Mouse (Mus musculus) frontal cortex, postnatal 25 days (tissue): ENCODE data around the gene Mad2l1bp.

Experiments used
- DNase-seq, 2 experiments: peaks; one replicate each; pipeline ENCODE4 v3.0.0; 2022; ENCODE audit warnings: low spot score in 2 of 2

Mad2l1bp gene

DNA sequence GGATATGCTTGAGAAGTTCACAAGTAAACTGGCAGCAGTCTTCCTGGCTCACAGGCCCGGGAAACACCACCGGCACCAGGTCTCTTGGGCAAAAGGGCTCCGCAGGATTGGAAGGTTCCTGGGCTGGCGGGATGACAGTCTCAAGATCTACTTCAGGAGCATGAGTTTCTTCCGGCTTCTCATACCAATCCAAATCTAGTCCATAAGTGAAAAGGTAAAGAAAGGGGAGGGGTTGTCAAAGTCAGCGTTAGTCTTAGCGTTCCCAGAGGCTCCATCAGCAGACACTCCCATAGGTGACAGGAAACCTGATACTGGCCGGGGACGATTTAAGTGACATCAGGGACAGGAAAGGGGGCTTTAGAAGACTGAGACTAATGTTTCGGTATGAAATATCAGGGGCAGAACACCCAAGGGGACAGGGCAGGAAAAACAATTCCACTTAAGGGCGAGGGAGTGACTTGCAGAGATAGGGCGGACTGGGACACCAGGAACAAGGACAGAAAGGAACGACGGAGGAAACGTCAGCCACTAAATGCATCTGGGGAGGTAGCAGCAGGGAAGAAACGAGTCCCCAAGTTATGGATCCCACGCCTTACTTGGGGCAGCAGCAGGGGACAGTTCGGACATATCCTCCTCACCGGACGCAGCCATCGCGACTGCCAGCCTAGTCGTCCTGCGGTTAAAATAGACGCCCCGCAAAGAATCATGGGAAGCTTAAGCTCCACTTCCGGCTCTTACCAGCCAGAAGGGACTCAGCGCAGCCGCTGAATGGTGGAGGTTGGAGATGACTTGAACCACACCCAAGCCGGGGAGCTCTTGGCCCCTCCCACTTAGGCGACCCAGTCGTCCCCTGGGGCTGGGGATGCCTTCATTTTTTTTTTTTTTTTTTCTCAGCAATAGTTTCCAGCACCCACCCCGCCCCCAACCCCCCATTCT, at the start of gene Mad2l1bp:
Gene Mad2l1bp, minus strand, starts transcription at position 707 of the 936 bp plus-strand sequence.
- peak; percentile 70 to 74 for DNase-seq

DNA sequence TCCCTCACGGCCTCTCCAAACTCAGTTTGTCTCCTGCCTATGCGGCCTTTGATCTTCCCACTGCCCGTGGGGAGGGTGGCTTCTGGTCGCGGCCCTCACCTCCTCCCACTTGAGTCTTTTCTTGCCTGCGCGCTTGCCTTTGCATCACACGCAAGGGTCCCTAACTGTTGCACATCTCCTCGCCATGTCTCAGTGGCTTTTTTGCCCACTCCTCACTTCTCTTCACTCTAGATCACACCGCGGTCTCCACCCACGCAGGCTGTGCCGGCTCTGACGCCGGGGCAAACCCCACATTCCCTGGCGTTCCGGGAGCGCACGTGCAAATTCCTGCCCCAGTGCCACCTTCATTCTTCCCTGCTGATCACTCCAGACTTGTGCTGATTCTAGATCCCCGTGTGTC, 49.7 kb upstream of the Mad2l1bp start:
- peak in 1 of 2 experiments; percentile 24 for DNase-seq

DNA sequence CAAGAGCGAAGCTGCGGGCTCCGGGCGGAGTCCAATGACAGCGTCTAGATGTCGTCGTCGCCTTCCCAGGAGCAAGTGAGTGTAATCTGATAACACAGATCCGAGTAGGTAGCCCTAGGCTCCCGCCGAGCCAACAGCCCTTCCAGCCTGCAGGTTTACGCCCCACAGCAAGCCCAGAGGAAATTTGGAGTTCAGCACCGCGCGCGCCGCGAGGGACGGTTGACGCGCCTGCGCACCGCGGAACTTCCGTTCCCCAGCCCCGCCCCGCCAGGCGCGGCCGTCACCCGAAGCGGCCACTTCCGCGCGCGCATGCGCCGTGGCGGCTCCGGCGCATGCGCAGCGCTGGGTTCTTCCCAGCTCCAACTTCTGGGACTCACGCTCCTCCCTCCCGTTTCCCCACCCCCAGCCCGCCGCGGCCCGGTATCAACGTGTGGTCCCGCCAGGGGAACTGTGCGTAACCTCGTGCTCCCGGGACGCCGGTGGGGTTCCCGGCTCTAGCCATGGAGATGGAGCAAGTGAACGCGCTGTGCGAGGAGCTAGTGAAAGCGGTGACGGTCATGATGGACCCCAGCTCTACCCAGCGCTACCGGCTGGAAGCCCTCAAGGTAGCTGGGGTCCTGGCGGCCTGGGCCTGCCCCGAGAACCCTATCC, 49.2 kb upstream of the Mad2l1bp start, which contains the start of the genes Polh and Xpo5:
Gene Polh, minus strand, starts transcription at position 225 of the 651 bp plus-strand sequence.
Gene Xpo5, plus strand, starts transcription at position 362 of the 651 bp plus-strand sequence.
- peak; percentile 80 to 84 for DNase-seq

DNA sequence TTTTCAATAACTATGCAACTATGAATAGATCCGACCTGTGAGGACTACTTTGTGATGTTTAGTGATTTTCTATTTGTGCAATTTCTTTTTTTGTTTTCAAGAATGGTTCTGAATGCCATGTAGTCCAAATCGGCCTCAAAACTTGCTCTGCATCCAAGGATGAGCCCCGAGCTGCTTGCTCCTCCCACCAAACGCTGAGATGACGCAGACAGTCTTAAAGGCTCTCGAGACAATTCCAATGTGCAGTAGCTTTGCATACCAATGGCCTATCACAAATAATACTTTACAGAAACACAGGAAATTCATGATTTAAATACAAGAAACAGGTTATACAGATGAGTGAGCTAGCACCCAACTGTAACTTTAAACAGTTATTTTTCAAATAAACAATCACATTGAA, 47.8 kb upstream of the Mad2l1bp start:
- DNase-seq = no peak

DNA sequence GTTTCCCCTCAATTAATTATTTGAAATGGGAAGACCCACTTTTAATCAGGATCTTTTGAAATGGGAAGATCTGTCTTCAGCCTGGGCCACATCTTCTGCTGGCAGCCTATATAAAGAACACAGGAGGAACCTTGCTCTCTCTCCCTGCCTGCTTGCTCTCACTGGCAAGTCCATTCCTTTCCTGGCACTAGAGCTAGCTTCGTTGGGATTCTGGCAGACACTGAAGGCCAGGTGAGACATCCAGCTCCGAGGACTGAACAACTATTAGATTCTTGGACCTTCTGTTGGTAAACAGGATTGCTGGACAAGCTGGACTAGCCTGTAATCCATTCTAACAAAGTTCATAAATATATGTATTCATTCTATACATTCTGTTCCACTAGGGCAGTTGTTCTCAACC, 35.5 kb upstream of the Mad2l1bp start:
- no peak for DNase-seq

DNA sequence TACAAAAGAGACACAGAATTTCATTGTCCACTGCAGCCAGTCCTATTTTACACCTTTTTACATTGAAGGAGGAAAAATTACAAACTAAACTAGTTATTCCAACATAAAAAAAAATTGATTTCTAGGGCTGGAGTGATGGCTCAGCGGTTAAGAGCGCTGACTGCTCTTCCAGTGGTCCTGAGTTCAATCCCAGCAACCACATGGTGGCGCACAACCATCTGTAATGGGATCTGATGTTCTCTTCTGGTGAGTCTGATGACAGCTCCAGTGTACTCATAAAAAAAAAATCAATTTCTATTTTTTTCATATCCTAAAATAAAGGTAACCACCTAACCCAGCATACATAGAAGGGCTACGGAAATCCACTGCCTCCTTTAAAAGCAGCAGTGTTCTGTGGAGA, 28.9 kb upstream of the Mad2l1bp start:
- no peak for DNase-seq

DNA sequence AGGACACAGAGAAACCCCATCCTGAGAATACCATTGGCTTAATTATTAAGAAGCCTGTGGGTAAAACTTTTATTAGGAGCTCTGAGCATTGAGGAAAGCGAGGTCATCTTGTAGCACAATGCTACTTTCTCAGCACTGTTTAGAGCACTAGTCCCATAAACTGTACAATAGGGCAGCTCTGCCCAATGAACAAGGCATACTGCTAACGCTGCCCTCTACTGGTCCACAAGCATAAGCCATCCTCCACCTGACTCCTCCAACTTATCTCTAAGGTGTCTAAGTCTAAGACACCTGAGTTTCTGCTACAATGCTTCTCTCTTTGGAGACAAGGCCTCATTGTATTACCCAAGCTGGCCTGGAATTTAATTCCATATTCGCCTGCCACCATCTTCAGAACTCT, 17.2 kb upstream of the Mad2l1bp start:
- DNase-seq = no peak

DNA sequence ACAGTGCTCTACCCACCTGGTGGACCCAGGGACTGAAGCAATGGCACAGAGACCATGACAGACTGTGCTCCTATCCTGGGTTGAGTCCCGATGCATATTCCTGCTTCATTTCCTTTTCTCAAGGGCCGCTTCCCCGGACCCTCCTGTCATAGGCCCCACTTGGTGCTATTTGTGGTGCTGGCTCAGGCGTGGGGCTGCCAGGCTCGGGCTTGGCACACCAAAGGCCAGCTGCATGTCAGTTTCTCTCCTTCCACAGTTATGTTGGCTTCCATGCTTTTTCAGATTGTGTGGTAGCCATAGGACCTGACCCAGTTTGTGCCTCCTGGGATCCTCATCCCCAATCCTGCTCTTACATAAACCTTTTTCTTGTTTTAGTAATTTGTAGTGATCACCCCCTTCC, 15.4 kb upstream of the Mad2l1bp start:
- no peak for DNase-seq

DNA sequence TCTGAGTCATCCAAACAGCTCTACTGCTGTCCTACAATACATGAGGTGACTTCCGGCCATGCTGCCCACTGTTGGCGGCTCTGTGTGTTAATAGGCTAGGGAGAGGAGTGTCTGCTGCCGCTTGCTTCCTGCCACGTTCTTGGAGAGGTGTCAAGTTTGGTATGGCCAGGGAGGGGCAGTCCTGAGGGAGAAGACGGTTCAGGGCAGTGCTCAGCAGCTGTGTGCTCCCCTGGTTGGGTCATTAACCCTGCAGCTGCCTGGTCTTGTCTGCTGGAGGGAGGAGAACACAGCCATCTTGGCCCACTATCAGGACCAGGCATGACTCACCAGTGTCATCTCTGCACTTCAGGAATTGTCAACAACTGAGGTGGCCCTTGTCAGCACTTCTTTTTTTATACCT, 15.0 kb upstream of the Mad2l1bp start:
- DNase-seq = no peak

DNA sequence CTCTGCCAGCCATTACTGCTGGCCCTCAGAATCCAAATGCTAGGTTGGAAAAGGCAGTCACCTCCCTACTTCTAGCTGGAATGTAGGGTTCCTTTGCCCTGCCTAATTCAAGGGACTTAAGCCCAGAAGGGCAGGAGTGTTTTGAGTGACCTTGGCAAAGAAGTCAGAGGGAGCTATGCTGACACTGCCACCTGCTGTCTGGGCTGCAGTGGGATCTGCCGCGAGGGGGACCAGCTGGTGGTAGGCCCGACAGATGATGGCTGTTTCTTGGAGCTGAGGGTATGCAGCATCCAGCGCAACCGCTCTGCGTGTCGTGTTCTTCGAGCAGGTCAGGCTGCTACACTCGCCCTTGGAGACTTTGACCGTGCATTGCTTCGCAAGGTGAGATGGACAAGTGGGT, 13.7 kb upstream of the Mad2l1bp start:
- no peak for DNase-seq

DNA sequence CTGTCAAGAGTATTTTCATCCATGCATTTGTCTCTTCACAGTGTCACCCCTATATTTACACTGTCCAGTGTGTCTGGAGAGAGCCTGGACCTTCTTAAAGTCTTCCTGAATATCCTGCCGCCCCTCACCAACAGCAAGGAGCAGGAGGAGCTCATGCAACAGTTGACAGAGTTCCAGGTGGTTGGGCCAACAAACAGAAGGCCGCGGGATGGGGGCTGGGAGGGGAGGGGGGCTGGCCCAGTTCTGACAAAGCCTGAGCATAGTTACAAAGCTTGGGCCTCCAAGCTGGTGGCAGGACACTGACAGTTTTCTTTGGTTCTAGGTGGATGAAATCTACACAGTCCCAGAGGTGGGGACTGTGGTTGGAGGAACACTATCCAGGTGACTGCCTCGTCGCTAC, 12.9 kb upstream of the Mad2l1bp start:
- DNase-seq = no peak

DNA sequence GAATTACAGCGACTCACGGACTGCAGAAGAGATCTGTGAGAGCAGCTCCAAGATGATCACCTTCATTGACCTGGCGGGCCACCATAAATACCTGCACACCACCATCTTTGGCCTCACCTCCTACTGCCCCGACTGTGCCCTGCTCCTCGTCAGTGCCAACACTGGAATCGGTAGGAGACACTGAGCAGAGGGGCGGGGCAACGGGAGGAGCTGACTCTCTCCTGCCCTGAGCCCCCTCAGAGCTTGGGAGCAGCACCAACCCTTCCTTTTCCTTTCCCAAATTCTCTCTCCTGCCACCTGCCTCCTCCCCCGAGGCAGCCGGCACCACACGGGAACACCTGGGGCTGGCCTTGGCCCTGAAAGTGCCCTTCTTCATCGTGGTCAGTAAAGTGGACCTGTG, 12.1 kb upstream of the Mad2l1bp start:
- DNase-seq = no peak

DNA sequence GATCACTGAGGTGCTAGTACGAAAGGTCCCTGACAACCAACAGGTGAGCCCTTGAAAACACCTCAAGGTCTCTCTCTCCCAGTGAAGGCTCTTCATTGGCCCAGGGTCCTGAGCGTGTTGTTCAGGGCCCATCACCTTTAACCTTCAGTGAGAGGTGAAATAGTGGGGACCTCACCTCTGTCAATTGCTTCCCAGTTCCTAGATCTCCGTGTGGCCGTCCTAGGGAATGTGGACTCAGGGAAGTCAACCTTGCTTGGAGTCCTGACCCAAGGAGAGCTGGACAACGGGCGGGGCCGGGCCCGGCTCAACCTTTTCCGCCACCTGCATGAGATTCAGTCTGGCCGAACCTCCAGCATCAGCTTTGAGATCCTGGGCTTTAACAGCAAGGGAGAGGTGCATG, 11.4 kb upstream of the Mad2l1bp start:
- no peak for DNase-seq

DNA sequence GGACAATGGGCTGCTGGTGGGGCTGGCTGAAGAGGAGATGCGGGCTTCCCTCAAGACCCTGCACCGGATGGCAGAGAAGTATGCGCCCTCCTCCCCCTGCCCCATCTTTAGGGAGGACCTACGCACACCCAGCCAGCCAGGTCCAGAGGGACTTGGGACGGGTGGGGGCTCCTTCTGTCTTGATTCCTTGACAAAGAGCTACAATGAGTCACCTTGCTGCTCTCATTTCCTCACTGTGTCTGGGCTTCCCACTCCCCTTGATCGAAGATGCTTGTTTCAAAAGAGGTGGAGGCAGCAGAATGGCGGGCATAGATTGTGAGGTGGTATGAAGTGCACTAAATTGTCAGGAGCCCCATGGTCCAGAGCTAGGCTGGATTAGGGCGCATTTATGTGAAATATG, 10.9 kb upstream of the Mad2l1bp start:
- DNase-seq = no peak

DNA sequence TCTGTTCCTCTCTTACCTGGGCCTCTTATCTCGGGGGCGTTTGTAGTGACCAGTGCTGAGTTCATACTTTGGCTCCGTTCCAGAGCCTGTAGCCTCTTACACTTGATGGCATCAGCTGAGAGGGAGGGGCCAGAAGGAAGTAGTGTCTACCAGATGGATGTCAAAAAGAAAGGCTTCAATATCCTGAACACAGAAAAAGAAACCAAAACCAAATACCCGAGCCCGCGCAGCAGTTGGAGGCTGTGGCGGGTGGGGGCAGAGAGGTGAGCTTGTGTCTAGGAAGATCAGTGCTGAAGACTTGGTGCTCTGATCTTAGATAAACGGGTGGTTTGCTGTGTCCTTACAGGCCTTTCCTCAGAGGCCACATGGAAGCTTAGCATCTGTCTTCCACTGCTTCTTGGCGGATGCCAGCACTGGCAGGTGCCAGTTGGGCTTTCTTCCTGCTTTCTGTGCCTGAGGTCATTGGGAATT, 9.6 kb upstream of the Mad2l1bp start:
- no peak for DNase-seq

DNA sequence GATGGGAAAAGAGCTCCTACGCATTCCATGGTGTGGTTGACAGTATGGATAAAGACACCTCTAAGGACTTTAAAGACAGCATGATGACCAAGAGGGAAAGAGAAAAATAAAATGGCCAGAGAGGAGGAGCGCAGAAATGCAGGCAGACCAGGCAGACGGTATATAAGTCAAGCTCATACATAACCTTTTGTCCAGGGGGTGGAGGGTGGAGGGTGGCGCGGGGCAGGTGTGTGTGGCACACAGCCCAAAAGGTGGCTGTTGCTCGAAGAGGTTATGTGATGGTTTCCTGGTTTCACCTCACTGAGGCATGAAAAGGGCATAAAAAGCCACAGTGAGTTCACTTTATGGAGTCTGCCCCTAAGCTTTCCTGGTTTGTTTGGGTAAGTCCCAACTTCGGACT, 9.2 kb upstream of the Mad2l1bp start:
- no peak for DNase-seq

DNA sequence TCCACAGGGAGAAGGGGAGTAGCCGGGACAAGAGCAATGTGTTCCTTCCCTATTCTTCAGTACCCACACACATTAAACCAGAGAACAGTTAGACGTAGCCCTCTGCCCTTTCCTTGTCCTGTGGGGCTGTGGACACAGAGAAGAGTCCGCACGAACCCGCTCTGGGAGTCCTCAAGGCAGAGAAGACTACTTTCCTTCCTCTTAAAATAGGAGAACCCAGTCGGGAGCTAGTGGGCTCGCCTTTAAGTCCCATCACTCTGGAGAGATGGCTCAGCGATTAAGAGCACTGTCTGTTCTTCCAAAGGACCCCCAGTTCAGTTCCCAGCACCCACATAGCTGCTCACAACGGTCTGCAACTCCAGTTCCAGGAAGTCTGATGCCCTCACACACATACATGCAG, 8.4 kb upstream of the Mad2l1bp start:
- no peak for DNase-seq

DNA sequence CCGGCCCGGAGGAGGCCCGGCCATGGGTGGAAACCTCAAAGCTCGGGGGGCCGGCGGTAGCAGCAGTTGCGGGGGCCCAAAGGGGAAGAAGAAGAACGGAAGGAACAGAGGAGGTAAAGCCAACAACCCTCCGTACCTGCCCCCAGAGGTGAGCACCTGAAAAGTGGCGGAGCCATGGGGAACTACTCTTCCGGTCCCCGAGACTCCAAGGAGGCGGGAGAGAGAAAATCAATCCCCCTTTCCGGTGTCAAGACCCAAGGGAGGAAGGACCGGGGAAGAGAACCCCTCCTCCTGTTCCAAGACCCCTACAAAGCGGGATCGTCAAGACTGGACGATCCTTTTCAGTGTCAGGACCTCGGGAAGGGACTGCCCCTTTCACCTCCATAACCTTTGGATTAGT, 7.8 kb upstream of the Mad2l1bp start:
- DNase-seq = no peak

DNA sequence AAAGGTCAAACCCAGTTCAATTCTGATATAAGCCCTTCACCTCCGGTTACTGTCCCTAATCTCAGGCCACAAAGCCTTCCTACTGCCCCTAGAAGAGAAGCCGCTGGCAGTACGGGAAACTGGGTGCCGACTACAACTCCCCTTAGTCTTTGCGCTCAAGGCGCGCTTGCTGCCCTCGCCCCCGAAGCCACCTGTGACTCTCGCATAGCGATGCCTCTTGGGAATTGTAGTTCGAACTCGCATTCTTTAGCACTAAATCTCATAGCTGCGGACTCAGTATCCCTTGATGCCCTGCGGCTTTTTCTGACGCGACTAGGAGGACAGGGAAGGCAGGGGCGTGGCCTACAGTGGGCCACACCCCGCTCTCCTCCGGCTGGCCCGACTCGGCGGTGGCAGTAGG, 7.3 kb upstream of the Mad2l1bp start, which contains the start of gene Gtpbp2:
Gene Gtpbp2, plus strand, starts transcription at position 347 of the 400 bp plus-strand sequence.
- DNase-seq = peak; percentile 85 to 91

DNA sequence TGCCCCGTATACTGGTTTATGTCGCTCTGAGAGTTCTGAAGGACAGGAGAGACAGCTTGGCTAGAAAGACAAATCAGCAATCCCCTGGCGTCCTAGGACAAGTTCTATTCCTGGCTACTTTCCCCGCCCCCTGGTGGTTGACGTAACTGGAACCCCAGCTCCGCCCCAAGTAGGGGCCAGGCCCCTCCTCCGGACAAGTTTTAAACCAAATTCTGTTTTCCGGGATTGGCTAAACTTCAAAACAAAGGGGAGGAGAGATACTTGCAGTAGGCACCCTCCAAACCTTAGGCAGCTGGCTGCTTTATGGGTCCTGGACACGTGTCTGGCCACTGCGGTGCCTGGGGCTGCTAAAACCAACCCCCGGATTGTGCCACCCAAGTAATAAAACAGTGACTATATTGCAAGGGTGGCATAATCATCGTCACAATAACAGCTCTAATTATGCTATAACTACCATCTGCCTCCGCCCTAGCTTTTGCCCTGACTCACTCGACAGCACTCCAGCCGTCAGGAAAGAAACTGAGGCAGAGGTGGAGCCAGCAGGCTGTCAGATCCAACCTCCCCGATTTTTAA, 6.8 kb upstream of the Mad2l1bp start:
- peak; percentile 72 to 74 for DNase-seq

DNA sequence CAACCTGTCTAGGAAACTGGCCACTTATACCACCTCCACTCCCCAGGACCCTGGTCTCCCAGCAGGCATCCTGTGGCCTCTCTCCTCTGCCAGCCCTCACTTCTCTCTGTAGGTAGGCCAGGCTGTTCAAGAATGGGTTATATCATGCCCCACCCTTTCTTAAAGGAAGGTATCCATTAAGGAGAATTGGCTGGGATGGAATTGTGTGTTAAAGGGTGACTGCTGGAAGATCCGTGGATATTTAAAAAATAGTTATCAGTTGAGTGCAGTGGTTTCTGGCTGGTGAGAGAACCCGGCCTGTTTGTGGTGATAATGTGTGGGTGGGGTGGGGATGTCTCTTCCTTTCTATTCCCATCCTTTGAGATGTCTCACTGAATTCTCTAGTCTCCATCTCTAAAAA, 5.9 kb upstream of the Mad2l1bp start:
- DNase-seq = no peak

DNA sequence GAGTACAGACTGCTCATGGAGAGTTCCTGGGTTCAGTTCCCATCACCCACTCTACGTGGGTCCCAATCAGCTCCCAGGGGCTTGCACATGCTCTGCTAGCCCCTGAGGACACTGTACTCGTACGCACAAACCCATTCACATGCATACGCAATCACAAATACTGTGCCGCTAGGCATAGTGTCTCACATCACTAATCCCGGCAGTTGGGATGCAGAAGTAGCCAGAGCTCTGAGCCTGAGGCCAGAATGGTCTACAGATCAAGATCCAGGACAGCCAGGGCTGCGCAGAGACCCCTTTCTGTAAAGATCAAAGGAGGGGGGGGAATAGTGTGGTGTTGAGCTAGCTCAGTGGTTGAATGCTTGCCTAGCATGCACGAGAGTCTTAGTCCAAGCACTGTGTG, 3.8 kb upstream of the Mad2l1bp start:
- no peak for DNase-seq
